Mouse (Mus musculus): Measurements from ENCODE around the gene Gm42420. TPM values are rescaled to one million over a fixed set of nuclear protein-coding genes. Genes with fewer than 3 reads are reported as not detected.

Gene Gm42420
- total RNA-seq, 2 experiments from 2014 or later = 0.79 TPM; not detected in 1

DNA sequence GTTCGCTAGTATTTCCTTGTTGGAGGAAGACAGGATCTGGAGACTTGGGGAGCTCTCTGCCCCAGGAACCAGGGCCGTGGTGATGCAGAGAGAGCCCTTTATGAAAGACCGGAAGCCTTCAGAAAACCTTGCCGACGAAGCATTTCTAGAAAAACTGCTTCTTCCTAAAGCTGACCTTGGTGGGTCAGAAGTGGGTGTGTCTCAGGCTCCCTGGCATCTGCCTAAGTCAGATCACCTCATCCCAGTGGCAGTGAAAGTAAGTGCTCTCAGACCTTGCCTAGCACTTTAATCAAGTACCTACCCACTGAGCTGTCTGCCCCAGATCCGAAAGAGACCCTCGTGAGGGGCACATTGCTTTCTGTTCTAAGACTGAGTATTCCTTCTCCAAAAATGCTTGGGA lies 10.6 kb upstream of the Gm42420 start:
- H3K4me3 ChIP-seq = peak overlapping the region; percentile 74
- intact Hi-C loops (cut with DNase I) = no loop called here
- H3K27ac ChIP-seq = no peak overlapping the region; the same call in 1 of the 2 replicates
- DNase-seq (ENCODE audit: extremely low spot score in 1 of 2, low spot score in 2 of 2) = no peak
- TF ChIP-seq CTCF (IDR thresholded peaks at IDR 0.05) = no peak

DNA sequence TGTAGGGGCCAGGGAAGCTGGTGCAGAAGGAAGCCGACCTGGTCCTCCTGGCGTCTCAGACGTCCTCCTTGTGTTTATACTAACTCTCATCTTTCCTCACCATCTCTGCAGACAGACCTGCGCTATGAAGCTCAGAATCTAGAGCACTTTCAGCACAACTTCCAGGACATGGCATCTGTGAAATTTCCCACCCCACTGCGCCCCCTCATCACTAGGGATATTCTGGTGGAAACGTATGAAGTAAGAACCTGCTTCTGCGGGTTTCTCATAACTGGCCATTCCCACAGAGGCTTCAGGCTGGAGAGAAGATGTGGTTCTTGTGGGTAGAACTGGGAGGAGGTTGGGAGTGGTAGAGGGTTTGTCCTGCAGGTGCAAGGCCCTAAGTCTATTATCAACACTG lies 6.0 kb upstream of the Gm42420 start:
- no peak for TF ChIP-seq CTCF (IDR thresholded peaks at IDR 0.05)
- DNase-seq (ENCODE audit: extremely low spot score in 1 of 2, low spot score in 2 of 2) = peak in 1 of 2 experiments; percentile 27
- Histone ChIP-seq H3K4me3 (no peak overlapping the region), H3K27ac (0 out of 2 replicates have a peak overlapping the region, but pooled peaks have one; percentile 15)
- intact Hi-C loops (cut with DNase I) = no loop called here

DNA sequence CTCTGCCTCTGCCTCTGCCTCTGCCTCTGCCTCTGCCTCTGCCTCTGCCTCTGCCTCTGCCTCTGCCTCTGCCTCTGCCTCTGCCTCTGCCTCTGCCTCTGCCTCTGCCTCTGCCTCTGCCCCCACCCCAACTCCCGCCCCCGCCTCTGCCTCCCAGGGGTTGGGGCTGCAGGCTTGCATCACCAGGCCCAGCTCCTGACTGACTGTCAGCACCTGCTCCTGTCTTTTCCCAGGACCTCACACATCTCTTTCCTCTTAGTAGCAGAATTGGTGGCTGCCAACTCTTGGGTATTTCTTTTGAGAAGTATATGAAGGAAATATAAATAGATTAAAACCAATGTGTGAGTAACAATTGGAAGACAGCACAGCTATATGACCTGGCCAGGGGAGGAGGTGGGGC lies 5.0 kb upstream of the Gm42420 start:
- Histone ChIP-seq H3K27ac (no peak overlapping the region), H3K4me3 (no peak overlapping the region)
- intact Hi-C loops (cut with DNase I) = no loop called here
- no peak for TF ChIP-seq CTCF (IDR thresholded peaks at IDR 0.05)
- no peak for DNase-seq (ENCODE audit: extremely low spot score in 1 of 2, low spot score in 2 of 2)

DNA sequence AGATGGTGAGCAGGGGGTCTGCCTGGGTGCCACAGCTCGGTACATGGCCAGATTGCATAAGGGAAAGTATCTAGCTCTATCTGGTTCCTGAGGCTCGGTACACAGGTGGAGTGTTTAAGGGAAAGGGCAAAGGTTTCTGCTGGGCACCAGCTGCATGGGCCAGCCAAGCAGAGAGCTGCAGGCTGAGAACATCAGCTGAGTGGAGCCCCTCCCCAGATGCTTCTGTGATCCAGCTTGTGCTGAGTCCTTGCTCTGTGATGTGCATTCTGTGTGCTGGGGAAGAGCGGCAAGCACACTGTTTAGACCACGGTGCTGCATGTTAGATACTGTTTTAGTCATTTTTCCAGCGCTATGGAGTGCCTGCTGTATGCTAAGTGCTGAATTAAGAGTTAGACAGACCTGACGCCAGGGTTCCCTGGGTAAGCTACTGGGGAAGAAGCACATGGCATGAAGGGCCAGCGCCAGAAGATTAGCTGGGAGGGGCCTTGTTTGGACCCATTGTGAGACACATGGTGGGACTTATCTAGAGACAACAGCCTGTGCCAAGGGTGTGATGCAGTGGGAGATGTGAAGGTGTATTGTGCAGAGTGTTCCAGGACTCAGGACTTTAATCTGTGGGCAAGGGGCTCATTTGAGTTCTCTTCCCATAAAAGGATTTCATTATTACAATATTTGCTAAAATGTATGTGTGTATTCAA lies 4.3 kb upstream of the Gm42420 start:
- Histone ChIP-seq H3K27ac (no peak overlapping the region), H3K4me3 (no peak overlapping the region)
- DNase-seq (ENCODE audit: extremely low spot score in 1 of 2, low spot score in 2 of 2) = no peak
- intact Hi-C loops (cut with DNase I) = no loop called here
- no peak for TF ChIP-seq CTCF (IDR thresholded peaks at IDR 0.05)

DNA sequence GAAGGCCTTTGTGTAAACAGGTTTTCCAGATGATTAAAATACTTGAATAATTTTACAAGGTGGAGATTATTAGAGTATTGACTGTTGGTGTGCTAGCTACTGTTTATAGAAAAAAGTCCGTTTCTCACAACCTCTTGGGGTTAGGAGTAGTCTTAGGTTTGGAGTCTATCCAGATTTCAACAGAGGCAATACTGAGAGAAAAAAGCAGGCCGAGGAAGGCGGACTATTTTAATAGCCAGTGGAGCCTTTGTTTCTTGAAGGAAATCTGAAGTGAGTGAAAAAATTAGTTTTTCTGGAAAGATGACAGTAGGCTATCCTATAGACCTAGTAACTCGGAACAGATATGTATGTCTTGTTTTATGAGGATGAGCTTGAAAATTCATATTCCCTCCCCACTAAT lies 5.9 kb downstream of the Gm42420 start:
- no peak for TF ChIP-seq CTCF (IDR thresholded peaks at IDR 0.05)
- H3K27ac ChIP-seq = no peak overlapping the region
- intact Hi-C loops (cut with DNase I) = no loop called here
- no peak for DNase-seq (ENCODE audit: extremely low spot score in 1 of 2, low spot score in 2 of 2)
- no peak overlapping the region for H3K4me3 ChIP-seq

DNA sequence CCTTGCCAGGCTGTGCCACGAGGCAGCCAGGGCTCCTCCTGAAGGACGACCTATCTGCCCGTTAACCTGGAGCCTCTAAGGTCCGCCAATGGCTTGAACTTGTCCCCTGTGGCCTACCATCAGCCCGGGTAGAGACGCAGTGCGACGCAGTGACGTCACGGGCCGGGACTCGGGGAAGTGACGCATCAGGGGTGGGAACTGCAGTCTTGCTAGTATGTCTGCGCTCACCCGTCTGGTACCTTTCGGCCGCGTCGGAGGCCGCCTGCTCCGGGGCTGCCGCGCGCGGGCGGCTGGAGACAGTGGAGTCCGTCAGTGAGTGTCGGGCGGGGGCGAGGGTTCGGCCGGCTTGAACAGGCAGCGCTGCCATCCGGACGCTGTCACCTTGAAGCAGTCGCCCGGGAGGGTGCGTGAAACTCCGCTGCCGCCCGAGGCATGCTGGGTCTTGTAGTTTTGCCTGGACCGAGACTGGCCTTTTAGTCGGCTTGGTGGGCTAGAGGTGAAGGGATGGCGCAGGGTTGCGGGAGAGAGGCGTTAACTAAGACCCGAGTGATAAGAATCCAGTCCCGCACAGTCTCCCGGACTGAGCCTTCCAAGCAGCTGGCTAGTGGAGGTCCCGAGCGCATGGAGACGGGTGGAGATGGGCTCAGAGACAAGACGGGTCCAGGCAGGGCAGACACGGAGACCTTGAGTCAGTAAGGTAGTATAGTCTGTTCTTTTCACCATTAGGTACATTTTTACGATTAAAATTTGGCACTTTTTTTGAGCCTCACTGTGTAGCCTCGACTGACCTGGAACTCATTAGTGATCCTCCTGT lies 7.1 kb downstream of the Gm42420 start, which contains the start of gene Ndufb2:
Gene Ndufb2, plus strand, starts transcription at position 174 of the 814 bp plus-strand sequence.
- peak; percentile 94 to 95 for DNase-seq (ENCODE audit: extremely low spot score in 1 of 2, low spot score in 2 of 2)
- no peak for TF ChIP-seq CTCF (IDR thresholded peaks at IDR 0.05)
- peak within 1 kb of the TSS; percentile 93 for H3K4me3 ChIP-seq
- peak within 1 kb of the TSS; percentile 100 for H3K27ac ChIP-seq
- intact Hi-C loops (cut with DNase I) = no loop called here

DNA sequence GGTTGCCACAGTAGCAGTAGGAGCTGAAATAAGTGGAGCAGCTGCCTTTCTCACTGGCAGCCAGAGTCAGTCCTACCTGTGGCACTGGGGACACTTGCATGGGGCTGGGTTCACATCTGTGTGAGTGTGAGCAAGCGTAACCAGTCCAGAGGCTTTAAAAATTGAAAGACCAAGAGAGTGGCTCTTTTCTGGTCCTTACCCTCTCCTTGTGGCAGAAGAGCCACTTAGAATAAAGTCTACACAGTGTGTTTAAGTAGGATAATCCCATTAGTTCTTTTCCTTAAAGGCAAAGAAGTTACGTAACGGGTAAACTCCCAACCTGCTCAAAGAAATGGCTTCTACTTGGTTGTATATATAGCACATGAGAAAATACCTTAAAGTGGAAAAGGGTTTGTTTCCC lies 15.3 kb downstream of the Gm42420 start:
- Histone ChIP-seq H3K4me3 (no peak overlapping the region), H3K27ac (no peak overlapping the region)
- DNase-seq (ENCODE audit: extremely low spot score in 1 of 2, low spot score in 2 of 2) = no peak
- intact Hi-C loops (cut with DNase I) = loop anchor here (5.0 kb wide), 1 partner anchor 806 kb away; no protein-coding TSS in a partner anchor
- no peak for TF ChIP-seq CTCF (IDR thresholded peaks at IDR 0.05)

DNA sequence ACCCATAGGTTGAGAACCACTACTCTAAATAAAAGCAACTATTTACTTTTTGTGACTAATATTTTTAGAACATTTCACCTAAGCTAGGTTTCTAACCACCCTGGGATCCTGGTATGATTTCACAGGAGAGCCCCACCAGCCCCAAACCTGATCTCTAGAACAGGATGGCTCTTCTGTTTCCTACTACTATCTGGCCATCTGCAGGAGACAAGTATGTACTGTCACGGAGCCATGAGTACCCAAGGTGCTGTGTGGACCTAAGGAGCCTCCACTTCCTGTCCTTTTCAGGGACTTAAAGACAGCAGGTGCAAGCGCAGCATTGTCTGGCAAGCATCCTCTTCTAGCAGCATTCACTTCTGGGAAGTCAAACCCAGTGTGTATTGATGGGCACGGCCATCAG lies 16.3 kb downstream of the Gm42420 start:
- Histone ChIP-seq H3K4me3 (no peak overlapping the region), H3K27ac (no peak overlapping the region)
- intact Hi-C loops (cut with DNase I) = loop anchor here (5.0 kb wide), 1 partner anchor 805 kb away; no protein-coding TSS in a partner anchor
- no peak for TF ChIP-seq CTCF (IDR thresholded peaks at IDR 0.05)
- DNase-seq (ENCODE audit: extremely low spot score in 1 of 2, low spot score in 2 of 2) = no peak

DNA sequence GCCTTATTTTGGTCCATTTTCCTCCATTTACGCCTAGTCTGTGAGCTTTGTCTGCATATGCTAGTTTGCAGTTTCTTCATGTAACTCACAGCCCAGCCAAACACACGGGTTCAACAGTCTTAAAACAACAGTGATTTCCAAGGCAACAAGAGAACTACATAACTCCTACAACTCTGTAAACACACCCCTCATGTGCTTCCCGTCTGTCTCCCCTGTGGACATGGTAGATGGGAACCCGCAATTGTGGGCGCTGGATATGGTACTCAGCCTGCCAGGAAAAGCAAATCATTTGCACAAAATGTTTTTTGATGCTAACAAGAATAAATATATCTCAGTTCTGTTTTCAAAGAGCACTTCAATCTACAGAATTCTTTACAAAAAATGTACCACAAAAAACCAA lies 19.0 kb downstream of the Gm42420 start:
- intact Hi-C loops (cut with DNase I) = loop anchor here (5.0 kb wide), 1 partner anchor 803 kb away; no protein-coding TSS in a partner anchor
- TF ChIP-seq CTCF (IDR thresholded peaks at IDR 0.05) = no peak
- no peak for DNase-seq (ENCODE audit: extremely low spot score in 1 of 2, low spot score in 2 of 2)
- Histone ChIP-seq H3K27ac (no peak overlapping the region), H3K4me3 (no peak overlapping the region)

DNA sequence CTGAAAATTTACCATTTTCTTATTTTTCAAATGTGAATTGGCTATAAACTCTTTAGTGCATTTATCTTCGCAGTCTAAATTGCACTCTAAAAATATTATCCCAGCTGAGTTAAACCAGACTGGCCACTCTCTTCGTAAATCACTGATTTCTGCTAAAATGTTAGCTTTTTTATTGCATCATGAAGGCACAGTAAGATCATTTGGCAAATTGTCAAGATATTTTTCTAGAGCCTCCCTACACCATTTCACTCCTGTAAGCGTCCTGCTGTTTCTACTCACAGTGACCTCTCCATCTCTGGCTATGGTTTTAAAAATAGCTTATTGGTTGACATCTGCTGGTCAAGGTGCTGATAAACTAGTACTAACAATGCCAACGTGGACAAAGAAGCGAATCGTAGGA lies 20.5 kb downstream of the Gm42420 start:
- H3K27ac ChIP-seq = peak overlapping the region; percentile 4
- TF ChIP-seq CTCF (IDR thresholded peaks at IDR 0.05) = no peak
- intact Hi-C loops (cut with DNase I) = no loop called here
- no peak for DNase-seq (ENCODE audit: extremely low spot score in 1 of 2, low spot score in 2 of 2)
- no peak overlapping the region for H3K4me3 ChIP-seq

DNA sequence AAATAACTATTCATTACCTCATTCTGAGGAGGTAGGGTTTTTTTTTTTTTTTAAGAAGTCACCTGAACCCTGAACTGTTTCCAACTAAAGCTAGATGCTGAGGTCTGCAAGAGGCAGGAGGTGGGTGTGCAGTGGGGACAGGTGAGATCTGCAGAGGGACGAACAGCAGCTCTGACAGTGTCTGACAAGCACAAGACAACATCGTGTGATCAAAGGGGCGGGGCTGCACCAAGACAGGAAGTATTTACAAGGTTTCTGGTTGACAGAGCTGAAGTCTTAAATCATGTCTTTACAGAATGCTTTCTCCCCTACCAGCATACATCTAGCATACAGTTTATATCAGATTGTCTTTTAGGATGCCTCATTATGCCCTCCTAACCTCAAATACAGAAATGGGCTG lies 21.3 kb downstream of the Gm42420 start:
- TF ChIP-seq CTCF (IDR thresholded peaks at IDR 0.05) = no peak
- Histone ChIP-seq H3K27ac (0 out of 2 replicates have a peak overlapping the region, but pooled peaks have one; percentile 4), H3K4me3 (no peak overlapping the region)
- DNase-seq (ENCODE audit: extremely low spot score in 1 of 2, low spot score in 2 of 2) = no peak
- intact Hi-C loops (cut with DNase I) = no loop called here

DNA sequence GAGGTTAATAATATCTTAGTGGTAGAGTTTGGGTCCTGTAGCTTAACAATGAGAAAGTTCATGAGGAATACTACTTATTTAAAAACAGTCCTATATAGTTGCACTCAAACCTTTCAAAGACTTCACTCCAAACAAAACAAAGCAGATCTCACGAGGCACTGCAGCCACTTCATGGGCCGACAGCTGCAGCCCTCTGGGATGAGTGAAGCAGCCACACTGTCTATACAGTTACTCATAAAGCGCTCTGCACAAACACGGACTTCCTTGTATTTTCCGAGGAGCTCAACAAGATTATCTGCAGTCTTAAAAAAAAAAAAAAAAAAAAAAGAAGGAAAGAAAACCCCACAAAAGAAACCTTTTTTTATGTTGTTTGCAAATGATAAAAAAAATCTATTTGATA lies 21.8 kb downstream of the Gm42420 start:
- H3K27ac ChIP-seq = no peak overlapping the region
- intact Hi-C loops (cut with DNase I) = no loop called here
- TF ChIP-seq CTCF (IDR thresholded peaks at IDR 0.05) = no peak
- DNase-seq (ENCODE audit: extremely low spot score in 1 of 2, low spot score in 2 of 2) = no peak
- H3K4me3 ChIP-seq = no peak overlapping the region
